Comparison of ENCODE assay signal across 14 mouse cellular contexts in the genomic region with DNA sequence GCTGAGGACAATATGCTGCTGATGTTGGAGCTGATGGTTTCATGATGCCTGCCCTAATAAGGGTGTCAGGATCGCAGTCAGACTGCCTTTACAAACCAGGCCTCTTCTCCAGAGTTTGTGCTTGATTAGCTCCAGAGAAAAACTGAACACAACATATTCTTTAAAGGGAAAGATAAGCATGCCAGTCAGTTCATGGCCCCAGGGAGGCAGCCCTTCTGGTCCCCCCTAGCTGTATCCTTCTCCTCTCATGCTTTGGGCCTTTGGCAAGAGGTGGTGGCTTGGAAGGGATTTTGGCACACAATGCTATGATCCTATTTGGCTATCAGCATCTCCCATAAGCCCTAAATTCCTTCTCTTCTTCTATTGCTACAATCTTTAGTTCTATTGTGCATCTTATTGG.
DNase-seq lines count a peak whose midpoint lies in the region; ATAC-seq and TF ChIP-seq lines count a peak whose summit lies in the region.
"Had no signal": no experiment of that assay in that cellular context is flagged by ENCODE, and none has a peak within 500 bp of the region (broad histone marks: within the 10 kb centered on the region; RNA-seq: fewer than 3 reads in every experiment).

No protein-coding gene starts in this region.

- peak overlapping the region; percentile 39; the same call in 1 of the 2 replicates for H3K27ac ChIP-seq in testis, adult 2 months (ENCODE audit: control insufficient read depth, insufficient read depth, low read depth, low read length)
- H3K27ac ChIP-seq in forebrain, embryonic 16.5 days (ENCODE audit: low read length), result peak overlapping the region; percentile 68
- no peak overlapping the region; the same call in 1 of the 2 replicates for H3K27ac ChIP-seq in midbrain, embryonic 11.5 days (ENCODE audit: low read depth, low read length)
- H3K27ac ChIP-seq in intestine, embryonic 16.5 days (ENCODE audit: low read length), result no peak overlapping the region
- H3K27ac ChIP-seq: heart, embryonic 15.5 days; macrophage had no signal

- H3K4me2 ChIP-seq in forebrain, embryonic 16.5 days (ENCODE audit: low read length), result no peak overlapping the region
- H3K4me2 ChIP-seq in midbrain, embryonic 11.5 days, result no peak overlapping the region
- H3K4me2 ChIP-seq in intestine, embryonic 16.5 days (ENCODE audit: low read depth, low read length), result no peak overlapping the region
- H3K4me2 ChIP-seq: heart, embryonic 15.5 days had no signal

- no peak overlapping the region for H3K4me3 ChIP-seq in testis, adult 2 months (ENCODE audit: control insufficient read depth, low read depth, low read length)
- no peak overlapping the region for H3K4me3 ChIP-seq in forebrain, embryonic 16.5 days (replicated peaks; ENCODE audit: low read length)
- H3K4me3 ChIP-seq in midbrain, embryonic 11.5 days (ENCODE audit: low read depth, low read length), result no peak overlapping the region
- no peak overlapping the region for H3K4me3 ChIP-seq in intestine, embryonic 16.5 days (ENCODE audit: low read length)
- H3K4me3 ChIP-seq: embryonic facial prominence, embryonic 10.5 days; erythroblast, embryonic 14.5 days; heart, embryonic 15.5 days had no signal

- WGBS in forebrain, embryonic 16.5 days, result 18% methylated on average over 1 of the region's 1 CpGs
- 52% methylated on average over 1 of the region's 1 CpGs for WGBS in midbrain, embryonic 11.5 days
- 55% methylated on average over 1 of the region's 1 CpGs for WGBS in intestine, embryonic 16.5 days

- ATAC-seq in forebrain, embryonic 16.5 days, result peak; percentile 68
- ATAC-seq in midbrain, embryonic 11.5 days (ENCODE audit: low FRiP score), result no peak
- ATAC-seq in intestine, embryonic 16.5 days, result no peak

- no peaks in the 10 kb centered on the region for H3K4me1 ChIP-seq in testis, adult 2 months (ENCODE audit: control insufficient read depth, insufficient read depth, low read length)
- H3K4me1 ChIP-seq in forebrain, embryonic 16.5 days (replicated peaks; ENCODE audit: control insufficient read depth, insufficient read depth, low read length), result peaks cover 15% of the 10 kb centered on the region
- peaks cover 11% of the 10 kb centered on the region for H3K4me1 ChIP-seq in midbrain, embryonic 11.5 days (ENCODE audit: control insufficient read depth, insufficient read depth, low read length)
- H3K4me1 ChIP-seq in intestine, embryonic 16.5 days (ENCODE audit: control insufficient read depth, insufficient read depth, low read length), result no peaks in the 10 kb centered on the region
- H3K4me1 ChIP-seq: heart, embryonic 15.5 days had no signal

- H3K36me3 ChIP-seq in testis, adult 2 months (ENCODE audit: control insufficient read depth, insufficient read depth, low read length), result no peaks in the 10 kb centered on the region
- H3K36me3 ChIP-seq in forebrain, embryonic 16.5 days (ENCODE audit: control insufficient read depth, insufficient read depth), result no peaks in the 10 kb centered on the region
- no peaks in the 10 kb centered on the region for H3K36me3 ChIP-seq in midbrain, embryonic 11.5 days (ENCODE audit: control insufficient read depth, insufficient read depth, low read length)
- H3K36me3 ChIP-seq in intestine, embryonic 16.5 days (ENCODE audit: control insufficient read depth, insufficient read depth, low read length), result no peaks in the 10 kb centered on the region
- H3K36me3 ChIP-seq: embryonic facial prominence, embryonic 10.5 days; heart, embryonic 15.5 days had no signal

- TF ChIP-seq CTCF in testis, adult 2 months (IDR thresholded peaks at IDR 0.05; ENCODE audit: control insufficient read depth, insufficient read depth, insufficient replicate concordance, low read depth, low read length), result no peak

- TF ChIP-seq POLR2A in testis, adult 2 months (IDR thresholded peaks at IDR 0.05; ENCODE audit: control insufficient read depth, low read depth, low read length), result no peak

- no peak overlapping the region for H3K9ac ChIP-seq in forebrain, embryonic 16.5 days (replicated peaks; ENCODE audit: low read depth, low read length)
- H3K9ac ChIP-seq in midbrain, embryonic 11.5 days (ENCODE audit: low read length), result no peak overlapping the region
- no peak overlapping the region for H3K9ac ChIP-seq in intestine, embryonic 16.5 days (ENCODE audit: low read depth, low read length)
- H3K9ac ChIP-seq: heart, embryonic 15.5 days had no signal

- no peaks in the 10 kb centered on the region for H3K9me3 ChIP-seq in forebrain, embryonic 16.5 days (ENCODE audit: control insufficient read depth, low read length)
- H3K9me3 ChIP-seq in midbrain, embryonic 11.5 days (ENCODE audit: control insufficient read depth, low read length), result no peaks in the 10 kb centered on the region
- no peaks in the 10 kb centered on the region for H3K9me3 ChIP-seq in intestine, embryonic 16.5 days (ENCODE audit: control insufficient read depth, low read length)
- H3K9me3 ChIP-seq: embryonic facial prominence, embryonic 10.5 days; heart, embryonic 15.5 days had no signal

- DNase-seq in testis, postnatal 14 days (ENCODE audit: low spot score), result no peak
- peak; percentile 84 for DNase-seq in midbrain, embryonic 11.5 days (ENCODE audit: low spot score, missing footprints)
- DNase-seq in gastrocnemius, postnatal 36 days, result no peak
- no peak for DNase-seq in right cerebral cortex, postnatal 25 days
- DNase-seq: cerebellum, postnatal 36 days; heart, adult 18-20 months; lung, adult 2 months had no signal

- H3K27me3 ChIP-seq in testis, adult 2 months (ENCODE audit: control insufficient read depth, insufficient read depth, low read length), result no peaks in the 10 kb centered on the region
- no peaks in the 10 kb centered on the region for H3K27me3 ChIP-seq in forebrain, embryonic 16.5 days (replicated peaks; ENCODE audit: control insufficient read depth, insufficient read depth, low read length)
- H3K27me3 ChIP-seq in midbrain, embryonic 11.5 days (ENCODE audit: control insufficient read depth, insufficient read depth, low read length), result no peaks in the 10 kb centered on the region
- H3K27me3 ChIP-seq in intestine, embryonic 16.5 days (replicated peaks; ENCODE audit: control insufficient read depth, insufficient read depth, low read length), result no peaks in the 10 kb centered on the region
- H3K27me3 ChIP-seq: heart, embryonic 15.5 days had no signal

- intact Hi-C loops in gastrocnemius, postnatal 36 days (cut with DNase I), result no loop called here

Comparison
In these comparisons a context has a peak if more than half of its experiments do, and no peak if none do; other contexts are left out.
1. H3K27ac ChIP-seq: peak in testis, adult 2 months (single experiment) and forebrain, embryonic 16.5 days (single experiment); none in midbrain, embryonic 11.5 days (single experiment) and intestine, embryonic 16.5 days (single experiment).